Mouse (Mus musculus) brain, embryonic 14.5 days (tissue): ENCODE measurements at regions not wholly inside any gene's neighbourhood (a gene's known extent, or its start where the extent isn't known, plus 50 kb on each side); places are given as distances from the start of the nearest gene placed in this dataset.

ENCODE experiments used
- CTCF ChIP-seq: fragments of 200-500 bp; IDR thresholded peaks from 2 replicates; pipeline ENCODE4 v1.5.1; 2012; ENCODE audit warnings: inconsistent platforms, mild to moderate bottlenecking, moderate library complexity, borderline replicate concordance; ENCODE audit not compliant: insufficient read depth, insufficient read length; ENCODE audit errors: extremely low read depth
- POLR2A ChIP-seq: fragments of 200-500 bp; IDR thresholded peaks from 2 replicates; pipeline ENCODE4 v1.6.1; 2012; ENCODE audit warnings: mild to moderate bottlenecking, inconsistent platforms, borderline replicate concordance; ENCODE audit not compliant: poor library complexity, insufficient read depth, insufficient read length, severe bottlenecking; ENCODE audit errors: extremely low read depth

DNA sequence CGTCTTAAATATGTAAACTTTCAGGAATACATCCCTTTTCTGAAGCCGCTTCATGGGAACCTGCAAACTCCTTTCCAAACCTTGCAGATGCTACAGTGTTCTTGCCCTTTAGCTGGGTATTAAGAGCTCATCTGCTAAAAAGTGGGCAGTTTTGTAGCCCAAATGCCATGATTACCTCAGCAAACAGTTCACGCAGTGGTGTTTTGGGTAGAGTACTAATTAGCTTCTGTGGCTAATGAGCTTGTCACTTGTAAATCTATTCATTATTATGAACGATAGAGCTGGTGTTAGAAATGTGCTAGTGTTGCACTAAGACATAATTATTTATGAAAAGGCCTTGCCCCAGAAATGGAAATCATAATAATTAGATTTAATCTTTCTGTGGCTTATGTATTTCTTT lies 506.1 kb upstream of the Ccng1 start:
- TF ChIP-seq CTCF (no peak), POLR2A (no peak)
